In genomic region chr4:107803351-107804106, GRCm38 (mm10) we compare ENCODE assay signal across 8 mouse cellular contexts. TPM values are rescaled to one million over a fixed set of nuclear protein-coding genes. Genes with fewer than 3 reads are reported as not detected.
DNase-seq lines count a peak whose midpoint lies in the region; ATAC-seq and TF ChIP-seq lines count a peak whose summit lies in the region.

No protein-coding gene starts in this region.

- TF ChIP-seq CTCF in cortical plate, adult 2 months (IDR thresholded peaks at IDR 0.05; ENCODE audit: extremely low read depth, insufficient read depth, low read length), result no peak

- peaks cover 8% of the 10 kb centered on the region for H3K4me1 ChIP-seq in cortical plate, adult 2 months (ENCODE audit: control insufficient read depth, insufficient read depth, low read length)
- H3K4me1 ChIP-seq in intestine, embryonic 14.5 days (replicated peaks; ENCODE audit: control insufficient read depth, insufficient read depth, low read length), result 0 out of 2 replicates have a peak, but pooled peaks cover 6% of the 10 kb centered on the region
- H3K4me1 ChIP-seq in limb, embryonic 10.5 days, result peaks cover 46% of the 10 kb centered on the region
- peaks cover 17% of the 10 kb centered on the region for H3K4me1 ChIP-seq in midbrain, embryonic 11.5 days (ENCODE audit: control insufficient read depth, insufficient read depth, low read length)

- H3K36me3 ChIP-seq in intestine, embryonic 14.5 days (ENCODE audit: control insufficient read depth, insufficient read depth, low read length), result no peaks in the 10 kb centered on the region
- peaks cover 24% of the 10 kb centered on the region; the same call in 1 of the 2 replicates for H3K36me3 ChIP-seq in limb, embryonic 10.5 days
- no peaks in the 10 kb centered on the region for H3K36me3 ChIP-seq in midbrain, embryonic 11.5 days (ENCODE audit: control insufficient read depth, insufficient read depth, low read length)

- H3K27me3 ChIP-seq in intestine, embryonic 14.5 days (replicated peaks; ENCODE audit: control insufficient read depth, insufficient read depth, low read length), result no peaks in the 10 kb centered on the region; the same call in 1 of the 2 replicates
- H3K27me3 ChIP-seq in limb, embryonic 10.5 days (ENCODE audit: low read depth, poor library complexity, severe bottlenecking), result peaks cover 33% of the 10 kb centered on the region
- no peaks in the 10 kb centered on the region for H3K27me3 ChIP-seq in midbrain, embryonic 11.5 days (ENCODE audit: control insufficient read depth, insufficient read depth, low read length)

- peak; percentile 95 for ATAC-seq in intestine, embryonic 14.5 days (replicated peaks; ENCODE audit: low FRiP score, low TSS enrichment, low read depth)
- peak; percentile 91 for ATAC-seq in midbrain, embryonic 11.5 days (ENCODE audit: low FRiP score)

- intact Hi-C loops in gastrocnemius, postnatal 14 days (cut with DNase I; ENCODE audit: low total_unique reads), result no loop called here

- H3K4me3 ChIP-seq in cortical plate, adult 2 months (ENCODE audit: insufficient read depth, low read length), result peak overlapping the region; percentile 74
- H3K4me3 ChIP-seq in intestine, embryonic 14.5 days (ENCODE audit: low read depth, low read length), result peak overlapping the region; percentile 57
- peak overlapping the region; percentile 74 for H3K4me3 ChIP-seq in limb, embryonic 10.5 days
- H3K4me3 ChIP-seq in midbrain, embryonic 11.5 days (ENCODE audit: low read depth, low read length), result peak overlapping the region; percentile 84

- H3K4me2 ChIP-seq in intestine, embryonic 14.5 days (ENCODE audit: low read length), result peak overlapping the region; percentile 100
- H3K4me2 ChIP-seq in midbrain, embryonic 11.5 days, result peak overlapping the region; percentile 98

- no peaks in the 10 kb centered on the region for H3K9me3 ChIP-seq in intestine, embryonic 14.5 days (ENCODE audit: control insufficient read depth, low read length)
- H3K9me3 ChIP-seq in limb, embryonic 10.5 days (replicated peaks), result no peaks in the 10 kb centered on the region
- no peaks in the 10 kb centered on the region for H3K9me3 ChIP-seq in midbrain, embryonic 11.5 days (ENCODE audit: control insufficient read depth, low read length)

- H3K9ac ChIP-seq in intestine, embryonic 14.5 days (ENCODE audit: low read length), result peak overlapping the region; percentile 29; the same call in 1 of the 2 replicates
- peak overlapping the region; percentile 95 for H3K9ac ChIP-seq in midbrain, embryonic 11.5 days (ENCODE audit: low read length)

- peak; percentile 78 to 85 for DNase-seq in adrenal gland, adult 18-20 months (ENCODE audit: low spot score in 2 of 2)
- peak; percentile 59 for DNase-seq in gastrocnemius, postnatal 14 days
- DNase-seq in intestine, embryonic 14.5 days (ENCODE audit: low spot score), result peak; percentile 90
- peak; percentile 90 for DNase-seq in limb, embryonic 10.5 days (ENCODE audit: low spot score)
- DNase-seq in midbrain, embryonic 11.5 days (ENCODE audit: low spot score, missing footprints), result peak; percentile 97
- DNase-seq in right cerebral cortex, postnatal 4 days, result peak; percentile 61
- DNase-seq in urinary bladder, postnatal 4 days (ENCODE audit: low spot score in 2 of 2), result peak; percentile 74 to 76

- 0 out of 2 replicates have a peak, but pooled peaks have one; percentile 30 for TF ChIP-seq POLR2A in cortical plate, adult 2 months (IDR thresholded peaks at IDR 0.05; ENCODE audit: extremely low read depth, insufficient read depth, low read length)

- H3K27ac ChIP-seq in cortical plate, adult 2 months (ENCODE audit: insufficient read depth, low read length), result no peak overlapping the region
- peak overlapping the region; percentile 59; the same call in 1 of the 2 replicates for H3K27ac ChIP-seq in intestine, embryonic 14.5 days (ENCODE audit: low read depth)
- peak overlapping the region; percentile 86 for H3K27ac ChIP-seq in limb, embryonic 10.5 days
- peak overlapping the region; percentile 90; the same call in 1 of the 2 replicates for H3K27ac ChIP-seq in midbrain, embryonic 11.5 days (ENCODE audit: low read depth, low read length)

- under 1% methylated on average over 42 of the region's 46 CpGs for WGBS in intestine, embryonic 14.5 days
- WGBS in limb, embryonic 10.5 days, result under 1% methylated on average over 46 of the region's 46 CpGs
- WGBS in midbrain, embryonic 11.5 days, result under 1% methylated on average over 40 of the region's 46 CpGs

RNA-seq across cellular contexts. Expression of gene Lrp8, which starts 1.5 kb away (rescaled TPM):
- total RNA-seq in adrenal gland, adult 18-20 months (2021), result 10 to 100 TPM in 1 of 2 experiments, 1 to 10 TPM in 1; 6.9 to 13.1 TPM
- polyA plus RNA-seq in cortical plate, adult 2 months (2012; rRNA removed), result 45.1 and 46.2 TPM in 2 replicates
- under 1 TPM; 0.25 to 0.51 TPM for total RNA-seq in gastrocnemius, postnatal 14 days (2021)
- 3.6 and 5.1 TPM in 2 replicates for polyA plus RNA-seq in intestine, embryonic 14.5 days (2014; fragmentation: Nextera tagmentation; extraction: Ambion mirVana)
- 7.3 and 7.9 TPM in 2 replicates for polyA plus RNA-seq in limb, embryonic 10.5 days (2016; fragmentation: Nextera tagmentation; extraction: Ambion mirVana)
- 21.3 and 21.4 TPM in 2 replicates for polyA plus RNA-seq in midbrain, embryonic 11.5 days (2014; fragmentation: Nextera tagmentation; extraction: Ambion mirVana)
